Mouse (Mus musculus): ENCODE data around the gene Tnfsf8. TPM values are rescaled to one million over a fixed set of nuclear protein-coding genes. Genes with fewer than 3 reads are reported as not detected.

Tnfsf8 gene
- polyA plus RNA-seq, 1 experiment from 2014 or later = not detected

DNA sequence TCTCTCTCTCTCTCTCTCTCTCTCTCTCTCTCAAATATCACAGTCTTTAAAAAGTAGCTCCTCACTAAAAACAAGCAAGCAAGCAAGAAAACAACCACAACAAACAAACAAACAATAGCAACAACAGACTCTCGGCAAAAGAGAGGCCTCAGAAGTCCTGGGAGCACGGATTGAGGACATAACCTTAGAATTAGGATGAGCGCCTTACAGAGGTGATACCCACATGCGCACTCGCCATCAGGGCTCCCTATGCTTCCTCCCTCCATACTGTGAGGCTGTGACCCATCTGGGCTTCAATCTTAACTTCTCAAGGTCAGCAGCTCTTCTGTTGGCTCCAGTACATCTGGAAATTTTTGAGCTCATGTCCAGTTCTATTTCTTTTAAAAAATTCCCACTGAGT, 911 bp downstream of the Tnfsf8 start:
- no peak overlapping the region for H3K27ac ChIP-seq
- peaks cover 25% of the 10 kb centered on the region for H3K27me3 ChIP-seq (ENCODE audit: insufficient read depth, poor library complexity, severe bottlenecking)
- no peaks in the 10 kb centered on the region for H3K9me3 ChIP-seq
- no peaks in the 10 kb centered on the region for H3K4me1 ChIP-seq
- H3K36me3 ChIP-seq = no peaks in the 10 kb centered on the region
- DNase-seq (ENCODE audit: low spot score) = no peak
- no peak overlapping the region for H3K4me3 ChIP-seq
- 78% methylated on average over 5 of the region's 5 CpGs for WGBS

DNA sequence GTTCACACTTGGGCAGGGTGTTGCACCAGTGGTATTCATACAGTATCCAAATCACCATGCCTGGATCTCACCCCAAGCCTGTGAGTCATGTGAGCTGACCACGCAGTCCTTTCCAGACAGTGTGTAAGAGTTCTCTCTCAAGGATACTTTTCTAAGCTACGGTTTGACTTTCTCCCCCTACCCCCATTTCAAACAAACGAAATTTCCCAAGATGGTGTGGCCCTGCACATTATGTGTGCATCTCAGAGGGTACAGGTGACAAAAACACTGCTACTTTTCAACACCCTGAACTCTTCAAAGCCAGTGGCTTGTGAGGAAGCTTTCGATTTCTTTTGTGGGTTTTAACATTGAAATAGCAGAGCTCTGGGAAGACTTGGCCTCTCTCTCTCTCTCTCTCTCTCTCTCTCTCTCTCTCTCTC, 1.4 kb downstream of the Tnfsf8 start:
- Histone ChIP-seq H3K9me3 (no peaks in the 10 kb centered on the region), H3K4me1 (no peaks in the 10 kb centered on the region), H3K27ac (no peak overlapping the region), H3K36me3 (no peaks in the 10 kb centered on the region), H3K27me3 (ENCODE audit: insufficient read depth, poor library complexity, severe bottlenecking) (peaks cover 25% of the 10 kb centered on the region), H3K4me3 (no peak overlapping the region)
- no peak for DNase-seq (ENCODE audit: low spot score)
- WGBS = 73% methylated on average over 4 of the region's 4 CpGs

DNA sequence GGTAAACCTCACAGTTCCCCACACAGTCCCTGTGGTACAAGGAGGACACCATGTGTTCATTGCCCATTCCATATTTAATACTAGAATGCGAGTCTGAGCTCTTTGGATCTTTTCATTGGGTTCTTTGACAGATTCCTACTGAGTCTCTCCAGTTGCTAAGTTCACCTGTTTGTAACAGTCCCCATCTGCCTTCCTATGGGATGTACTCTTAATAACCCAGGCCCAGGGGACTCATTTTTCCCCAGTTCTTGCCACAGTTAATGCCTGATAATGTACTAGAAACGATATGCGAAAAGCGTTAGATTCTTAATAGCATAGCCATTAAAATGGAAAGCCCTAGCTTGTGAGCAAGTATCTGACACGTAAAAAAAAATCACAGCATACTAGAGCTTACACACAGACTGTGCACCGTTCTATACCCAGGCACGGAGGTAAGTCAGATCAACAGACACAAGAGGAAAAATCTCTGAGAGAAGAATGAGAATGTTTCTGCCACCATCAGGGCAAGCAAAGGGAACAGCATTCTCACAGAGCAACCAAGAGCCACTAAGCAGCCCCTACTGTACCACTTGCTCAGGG, 2.4 kb downstream of the Tnfsf8 start:
- 80% methylated on average over 7 of the region's 7 CpGs for WGBS
- Histone ChIP-seq H3K4me3 (no peak overlapping the region), H3K27me3 (ENCODE audit: insufficient read depth, poor library complexity, severe bottlenecking) (peaks cover 25% of the 10 kb centered on the region), H3K36me3 (no peaks in the 10 kb centered on the region), H3K9me3 (no peaks in the 10 kb centered on the region), H3K27ac (no peak overlapping the region), H3K4me1 (no peaks in the 10 kb centered on the region)
- DNase-seq (ENCODE audit: low spot score) = no peak

DNA sequence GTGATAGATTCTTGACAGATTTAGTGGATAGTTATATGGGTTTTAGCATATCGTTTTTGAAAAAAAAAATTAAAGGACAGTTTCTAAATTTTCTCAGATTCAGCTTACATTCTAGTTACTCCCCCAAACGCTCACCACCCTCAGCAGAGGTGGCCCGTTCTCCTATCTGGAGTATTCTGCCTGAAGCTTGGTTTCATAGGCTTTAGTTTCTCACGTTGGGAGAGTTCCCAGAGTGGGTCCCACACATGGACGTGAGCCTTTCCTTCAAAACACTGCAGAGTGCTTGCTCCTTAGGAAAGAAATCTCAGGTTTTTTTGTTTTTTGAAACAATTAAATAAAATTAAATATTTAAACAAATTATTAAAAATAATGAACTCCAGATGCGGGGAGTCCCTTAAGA, 4.4 kb downstream of the Tnfsf8 start:
- WGBS = 78% methylated on average over 6 of the region's 6 CpGs

DNA sequence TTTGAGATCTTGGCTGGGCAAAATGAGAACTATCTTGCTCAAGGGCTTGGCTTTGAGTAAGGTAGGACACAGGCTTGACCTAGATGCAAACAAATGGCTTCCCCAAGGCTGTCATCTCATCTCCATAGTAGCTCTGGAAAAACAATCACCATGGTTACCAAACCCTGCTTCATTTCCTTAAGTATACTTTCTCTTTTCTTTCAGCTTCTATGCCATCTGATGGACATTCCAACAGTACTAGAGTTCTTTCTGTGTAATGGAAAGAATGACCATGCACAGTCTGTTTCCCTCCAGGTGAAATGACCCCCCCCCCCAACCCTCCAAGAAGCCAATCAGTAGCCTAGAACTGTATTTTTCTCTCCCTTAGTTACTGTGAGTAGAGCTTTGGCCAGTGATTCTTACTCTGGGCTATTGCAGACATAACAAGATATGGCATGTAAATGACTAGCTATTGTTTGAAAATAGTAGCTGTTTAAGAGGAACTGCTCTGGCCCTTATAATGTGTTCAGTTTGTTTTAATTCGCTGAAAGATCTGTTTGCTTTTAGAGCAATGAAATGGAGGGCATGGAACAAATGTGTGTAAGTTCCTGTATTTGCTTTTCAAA, 7.3 kb downstream of the Tnfsf8 start:
- 77% methylated on average over 1 of the region's 1 CpGs for WGBS
- no peaks in the 10 kb centered on the region for H3K36me3 ChIP-seq
- H3K27ac ChIP-seq = no peak overlapping the region
- H3K27me3 ChIP-seq (ENCODE audit: insufficient read depth, poor library complexity, severe bottlenecking) = 0 out of 2 replicates have a peak, but pooled peaks cover under 1% of the 10 kb centered on the region
- H3K4me1 ChIP-seq = no peaks in the 10 kb centered on the region
- no peak overlapping the region for H3K4me3 ChIP-seq
- no peak for DNase-seq (ENCODE audit: low spot score)
- H3K9me3 ChIP-seq = no peaks in the 10 kb centered on the region

More for the DNA sequence above, 4.4 kb downstream of the Tnfsf8 start:
- Histone ChIP-seq H3K27ac (no peak overlapping the region), H3K27me3 (ENCODE audit: insufficient read depth, poor library complexity, severe bottlenecking) (peaks cover 14% of the 10 kb centered on the region), H3K9me3 (no peaks in the 10 kb centered on the region), H3K4me3 (no peak overlapping the region), H3K4me1 (no peaks in the 10 kb centered on the region), H3K36me3 (no peaks in the 10 kb centered on the region)
- DNase-seq (ENCODE audit: low spot score) = no peak

DNA sequence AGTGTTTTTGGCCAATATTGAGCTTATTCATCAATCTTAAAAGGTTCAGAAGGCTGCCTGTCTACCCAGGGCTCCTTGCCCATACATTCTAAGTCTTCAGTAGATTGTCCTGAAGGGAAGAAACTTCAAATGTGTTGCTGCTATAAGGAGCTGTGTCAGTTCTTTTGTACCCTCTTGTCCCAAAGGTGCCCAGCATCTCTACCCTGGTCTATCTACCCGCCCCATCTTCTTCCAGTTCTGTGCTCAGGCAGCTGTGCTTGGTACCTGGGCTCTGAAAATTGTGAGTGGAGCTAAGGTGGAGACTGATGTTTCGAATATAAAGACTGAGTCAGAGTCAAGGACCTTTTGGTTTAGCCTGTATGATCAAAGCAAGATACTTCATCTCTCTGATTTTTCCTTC, 11.1 kb downstream of the Tnfsf8 start:
- 75% methylated on average over 2 of the region's 2 CpGs for WGBS
- no peaks in the 10 kb centered on the region for H3K9me3 ChIP-seq

DNA sequence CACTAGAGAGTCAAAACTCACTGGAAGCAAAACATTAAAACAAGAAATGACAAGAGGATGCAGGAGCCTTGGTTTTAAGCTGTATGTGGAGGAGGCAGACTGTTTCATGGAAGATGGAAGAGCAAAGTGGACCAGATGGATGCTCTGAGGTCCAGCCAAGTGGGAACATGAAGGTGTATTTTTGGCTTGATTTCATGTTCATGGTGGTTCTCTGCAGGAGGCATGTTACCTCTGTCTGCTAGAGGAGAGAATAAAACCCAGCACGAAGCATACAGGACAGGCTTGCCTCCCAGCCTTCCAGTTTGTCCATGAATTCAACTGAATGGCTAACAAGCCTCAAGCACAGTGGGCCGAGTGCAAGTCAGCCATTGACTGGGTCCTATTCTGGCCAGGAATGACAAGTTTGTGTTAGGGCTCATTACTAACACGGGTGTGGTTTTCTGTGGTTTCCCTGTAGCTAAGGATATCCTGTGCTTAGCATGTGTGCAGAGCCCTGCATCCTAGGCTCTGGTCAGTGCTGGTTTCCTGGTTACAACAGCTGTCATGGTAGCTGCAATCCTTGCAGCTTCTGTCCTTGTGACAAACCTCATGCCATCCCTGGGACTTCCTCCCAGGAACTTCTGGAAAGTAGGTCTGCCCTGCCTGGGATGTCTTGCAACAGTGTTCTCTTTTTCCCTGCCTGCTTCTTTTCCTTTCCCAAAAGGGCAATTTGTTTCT, 14.1 kb downstream of the Tnfsf8 start:
- H3K27ac ChIP-seq = no peak overlapping the region
- no peaks in the 10 kb centered on the region for H3K9me3 ChIP-seq
- no peaks in the 10 kb centered on the region for H3K36me3 ChIP-seq
- H3K27me3 ChIP-seq (ENCODE audit: insufficient read depth, poor library complexity, severe bottlenecking) = peaks cover 35% of the 10 kb centered on the region; the same call in 1 of the 2 replicates
- no peak for DNase-seq (ENCODE audit: low spot score)
- H3K4me3 ChIP-seq = no peak overlapping the region
- WGBS = 64% methylated on average over 3 of the region's 3 CpGs
- no peaks in the 10 kb centered on the region for H3K4me1 ChIP-seq

More for the DNA sequence above, 11.1 kb downstream of the Tnfsf8 start:
- Histone ChIP-seq H3K36me3 (no peaks in the 10 kb centered on the region), H3K27ac (no peak overlapping the region), H3K27me3 (ENCODE audit: insufficient read depth, poor library complexity, severe bottlenecking) (peaks cover 14% of the 10 kb centered on the region; the same call in 1 of the 2 replicates), H3K4me1 (no peaks in the 10 kb centered on the region), H3K4me3 (no peak overlapping the region)
- no peak for DNase-seq (ENCODE audit: low spot score)

DNA sequence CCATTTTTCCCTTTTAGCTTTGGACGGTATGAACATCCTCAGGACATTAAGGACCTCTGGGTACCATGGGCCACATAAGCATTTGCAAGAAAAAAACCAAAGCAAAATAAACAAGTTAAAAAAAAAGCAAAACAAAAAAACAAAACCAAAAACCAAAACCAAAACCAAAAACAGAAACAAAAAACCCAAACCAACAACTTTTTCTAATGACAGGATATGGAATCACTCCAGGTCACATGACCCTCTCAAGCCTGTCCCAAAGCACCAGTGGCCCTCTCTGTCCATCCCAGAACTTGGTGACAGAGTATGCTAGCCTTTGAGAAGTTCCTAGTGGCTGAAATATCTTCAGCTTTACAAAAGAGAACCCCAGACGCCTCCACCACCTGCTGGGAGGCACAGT, 15.4 kb downstream of the Tnfsf8 start:
- Histone ChIP-seq H3K4me1 (no peaks in the 10 kb centered on the region), H3K9me3 (no peaks in the 10 kb centered on the region), H3K27ac (no peak overlapping the region), H3K36me3 (no peaks in the 10 kb centered on the region), H3K4me3 (no peak overlapping the region), H3K27me3 (ENCODE audit: insufficient read depth, poor library complexity, severe bottlenecking) (peaks cover 43% of the 10 kb centered on the region; the same call in 1 of the 2 replicates)
- DNase-seq (ENCODE audit: low spot score) = no peak
- 58% methylated on average over 2 of the region's 2 CpGs for WGBS

DNA sequence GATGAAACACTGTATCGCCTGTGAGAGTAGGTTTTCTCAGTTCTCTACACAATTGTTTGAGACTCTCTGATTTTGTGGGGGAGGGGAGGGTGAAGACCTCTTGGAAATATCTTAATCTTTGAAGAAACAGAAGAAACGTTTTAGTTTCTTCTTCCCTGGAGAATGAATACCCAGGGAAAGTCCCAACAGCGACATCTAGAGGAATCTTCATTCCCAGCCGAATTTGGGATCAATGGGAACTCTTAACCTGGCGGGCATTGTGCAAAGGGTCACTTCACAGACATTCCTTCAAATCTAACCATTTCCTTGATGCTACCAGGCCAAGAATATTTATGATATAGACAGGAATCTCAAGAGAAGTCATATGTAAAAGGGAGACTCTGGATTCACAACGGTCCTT, 17.2 kb downstream of the Tnfsf8 start:
- WGBS = 25% methylated on average over 6 of the region's 6 CpGs
- no peak overlapping the region for H3K27ac ChIP-seq
- no peak for DNase-seq (ENCODE audit: low spot score)
- H3K4me3 ChIP-seq = no peak overlapping the region
- no peaks in the 10 kb centered on the region for H3K4me1 ChIP-seq
- no peaks in the 10 kb centered on the region for H3K36me3 ChIP-seq
- H3K27me3 ChIP-seq (ENCODE audit: insufficient read depth, poor library complexity, severe bottlenecking) = peaks cover 43% of the 10 kb centered on the region; the same call in 1 of the 2 replicates
- no peaks in the 10 kb centered on the region for H3K9me3 ChIP-seq

DNA sequence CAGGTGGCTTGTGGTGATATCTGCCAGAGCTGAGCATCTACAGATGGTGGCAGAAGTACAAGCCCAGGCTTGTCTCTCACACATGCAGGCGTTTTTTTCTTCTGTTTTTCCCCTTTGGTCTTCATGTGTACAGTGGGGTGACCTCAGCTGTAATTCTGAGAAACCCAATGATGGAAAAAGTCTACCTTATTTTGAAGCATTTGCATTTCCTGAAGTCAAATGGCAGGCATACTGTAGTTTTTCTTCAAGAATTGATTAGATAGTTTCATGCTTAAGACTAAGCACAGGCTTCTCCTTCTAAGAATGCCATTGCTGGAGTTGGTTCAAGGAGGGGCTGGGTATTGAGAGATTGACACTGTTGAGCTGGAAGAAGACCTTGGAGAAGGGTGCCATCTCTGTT, 18.9 kb downstream of the Tnfsf8 start:
- WGBS = 43% methylated on average over 1 of the region's 1 CpGs
- Histone ChIP-seq H3K27me3 (ENCODE audit: insufficient read depth, poor library complexity, severe bottlenecking) (peaks cover 43% of the 10 kb centered on the region; the same call in 1 of the 2 replicates), H3K4me1 (no peaks in the 10 kb centered on the region), H3K4me3 (no peak overlapping the region), H3K36me3 (no peaks in the 10 kb centered on the region), H3K27ac (no peak overlapping the region), H3K9me3 (no peaks in the 10 kb centered on the region)
- DNase-seq (ENCODE audit: low spot score) = no peak

DNA sequence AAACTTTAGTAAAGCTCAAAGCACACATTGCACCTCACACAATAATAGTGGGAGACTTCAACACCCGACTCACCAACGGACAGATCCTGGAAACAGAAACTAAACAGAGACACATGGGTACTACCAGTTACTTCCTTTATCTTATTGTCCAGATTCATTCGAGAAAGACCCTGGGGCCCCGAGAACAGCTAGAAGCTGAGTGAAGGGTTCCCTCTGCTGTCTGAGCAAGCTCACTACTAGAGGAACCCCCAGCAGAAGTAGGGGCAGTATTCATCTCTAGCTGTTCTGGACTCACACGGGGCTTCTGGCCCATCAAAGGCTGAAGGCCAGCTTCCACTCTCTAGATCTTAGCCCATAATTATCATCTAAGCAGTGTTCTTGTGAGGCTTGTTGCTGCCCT, 20.7 kb downstream of the Tnfsf8 start:
- Histone ChIP-seq H3K4me1 (no peaks in the 10 kb centered on the region), H3K27ac (no peak overlapping the region), H3K36me3 (no peaks in the 10 kb centered on the region), H3K9me3 (no peaks in the 10 kb centered on the region), H3K27me3 (ENCODE audit: insufficient read depth, poor library complexity, severe bottlenecking) (peaks cover 32% of the 10 kb centered on the region; the same call in 1 of the 2 replicates), H3K4me3 (no peak overlapping the region)
- WGBS = 41% methylated on average over 5 of the region's 5 CpGs
- DNase-seq (ENCODE audit: low spot score) = no peak

DNA sequence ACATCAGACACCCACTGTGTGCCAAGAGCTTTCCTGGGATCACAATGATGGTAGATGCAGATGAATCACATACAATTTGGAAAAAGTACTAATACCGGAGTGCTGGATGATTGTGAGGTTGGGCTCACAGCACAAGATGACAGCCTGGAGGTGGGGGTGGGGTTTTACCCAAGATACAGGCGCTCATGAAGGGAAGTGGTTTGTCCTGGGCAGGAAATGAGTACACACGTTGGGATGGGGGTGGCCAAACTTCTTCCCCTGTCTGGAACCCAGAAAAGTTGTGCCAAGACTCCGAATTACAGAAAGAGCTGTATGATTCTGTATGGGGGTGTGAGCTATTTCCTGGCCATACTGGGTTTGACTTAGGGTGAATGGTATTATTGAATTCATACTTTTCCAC, 38.0 kb downstream of the Tnfsf8 start:
- H3K27ac ChIP-seq = no peak overlapping the region
- no peaks in the 10 kb centered on the region for H3K4me1 ChIP-seq
- H3K36me3 ChIP-seq = no peaks in the 10 kb centered on the region
- H3K9me3 ChIP-seq = no peaks in the 10 kb centered on the region; the same call in 1 of the 2 replicates
- H3K4me3 ChIP-seq = no peak overlapping the region
- WGBS = 65% methylated on average over 4 of the region's 4 CpGs
- no peak for DNase-seq (ENCODE audit: low spot score)
- no peaks in the 10 kb centered on the region for H3K27me3 ChIP-seq (ENCODE audit: insufficient read depth, poor library complexity, severe bottlenecking)

DNA sequence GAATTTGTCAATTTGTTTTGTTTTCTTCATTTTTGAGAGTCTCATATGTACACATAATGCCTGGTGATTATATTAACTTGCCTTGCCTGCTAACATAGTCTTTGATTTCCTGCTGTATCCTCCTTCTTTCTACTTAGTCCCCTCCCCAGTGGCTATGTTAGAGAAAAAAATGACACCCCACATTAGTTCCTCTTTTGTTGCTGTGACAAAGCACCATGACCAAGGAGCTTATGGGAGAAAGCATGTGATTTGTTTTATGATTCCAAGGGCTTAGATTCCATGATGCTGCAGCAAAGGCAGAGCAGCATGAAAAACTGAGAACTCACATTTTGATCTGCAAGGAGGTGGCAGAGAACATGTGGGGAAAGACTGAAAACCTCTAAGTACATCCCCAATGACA, 43.6 kb downstream of the Tnfsf8 start:
- no peaks in the 10 kb centered on the region; the same call in 1 of the 2 replicates for H3K9me3 ChIP-seq
- no peaks in the 10 kb centered on the region for H3K4me1 ChIP-seq
- no peaks in the 10 kb centered on the region for H3K27me3 ChIP-seq (ENCODE audit: insufficient read depth, poor library complexity, severe bottlenecking)

More for the DNA sequence above, 43.6 kb downstream of the Tnfsf8 start:
- Histone ChIP-seq H3K4me3 (no peak overlapping the region), H3K36me3 (no peaks in the 10 kb centered on the region), H3K27ac (no peak overlapping the region)
- DNase-seq (ENCODE audit: low spot score) = no peak

Data from heart, embryonic 10.5 days (tissue).